Mouse (Mus musculus) olfactory bulb, adult 2 months (tissue): ENCODE results near the gene Slc35f5.

ENCODE experiments used
- CTCF ChIP-seq: fragments of 200-500 bp; IDR thresholded peaks from 2 replicates; pipeline ENCODE4 v1.5.1; 2012; ENCODE audit warnings: low read depth, mild to moderate bottlenecking, low read length, moderate library complexity; ENCODE audit not compliant: insufficient read depth
- POLR2A ChIP-seq: fragments of 200-500 bp; IDR thresholded peaks from 2 replicates; pipeline ENCODE4 v1.6.1; 2012; ENCODE audit warnings: mild to moderate bottlenecking, low read depth, low read length, moderate library complexity; ENCODE audit not compliant: insufficient read depth

DNA sequence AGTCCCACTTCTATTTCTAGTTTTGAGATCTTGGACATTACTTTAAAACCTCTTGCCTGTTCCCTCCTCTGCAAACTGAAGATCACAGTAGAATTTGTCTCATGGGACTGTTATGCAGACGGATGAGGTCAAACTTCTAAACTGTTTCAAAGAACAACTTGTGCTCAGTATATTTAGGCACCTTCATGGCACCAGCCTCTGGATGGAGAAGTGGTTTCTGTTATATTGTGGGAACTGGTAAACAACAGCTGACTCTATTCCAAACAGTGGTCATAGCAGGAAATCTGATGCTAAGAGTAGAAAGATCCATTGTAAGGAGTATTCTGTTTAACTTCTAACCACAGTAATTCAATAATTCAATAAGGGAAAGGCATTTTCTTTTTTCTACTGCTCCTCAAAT, 17.7 kb downstream of the Slc35f5 start:
- TF ChIP-seq CTCF (no peak), POLR2A (no peak)
